Mouse (Mus musculus) embryonic facial prominence, embryonic 15.5 days (tissue): ENCODE measurements around the gene Olfr1350. TPM values are rescaled to one million over a fixed set of nuclear protein-coding genes. Genes with fewer than 3 reads are reported as not detected.
"Not testable (repeated sequence)": the region's sequence is repeated elsewhere in the genome, so short reads cannot be mapped to it uniquely, and the experiment has no call there.

ENCODE experiments used
- ATAC-seq: fragments of 200-750 bp; cut with Nextera tagmentation; 2 replicates; pipeline ENCODE4 v1.8.0; 2017; ENCODE audit warnings: low read depth, moderate TSS enrichment; ENCODE audit not compliant: insufficient number of reproducible peaks, low FRiP score, low TSS enrichment
- H3K27ac ChIP-seq: fragments of 300-500 bp; sonication (generic); replicated peaks from 2 replicates; pipeline ENCODE4 v1.5.1; 2015; ENCODE audit warnings: mild to moderate bottlenecking, inconsistent platforms
- H3K27me3 ChIP-seq: fragments of 300-500 bp; sonication (generic); 2 replicates; pipeline ENCODE4 v1.6.1; 2015; ENCODE audit warnings: inconsistent platforms
- H3K36me3 ChIP-seq: fragments of 300-500 bp; sonication (generic); 2 replicates; pipeline ENCODE4 v1.6.1; 2015; ENCODE audit warnings: mild to moderate bottlenecking, inconsistent platforms
- H3K4me1 ChIP-seq: fragments of 300-500 bp; sonication (generic); 2 replicates; pipeline ENCODE4 v1.6.1; 2015; ENCODE audit warnings: inconsistent platforms
- H3K4me2 ChIP-seq: fragments of 300-500 bp; sonication (generic); replicated peaks from 2 replicates; pipeline ENCODE4 v1.6.1; 2015; ENCODE audit warnings: mild to moderate bottlenecking, inconsistent platforms
- H3K4me3 ChIP-seq: fragments of 300-500 bp; sonication (generic); replicated peaks from 2 replicates; pipeline ENCODE4 v1.5.1; 2015; ENCODE audit warnings: mild to moderate bottlenecking, inconsistent platforms
- H3K9ac ChIP-seq: fragments of 300-500 bp; sonication (generic); 2 replicates; pipeline ENCODE4 v1.6.1; 2015; ENCODE audit warnings: inconsistent platforms
- H3K9me3 ChIP-seq: fragments of 300-500 bp; sonication (generic); replicated peaks from 2 replicates; pipeline ENCODE4 v1.6.1; 2016; ENCODE audit warnings: inconsistent platforms
- WGBS: fragments of 180-500 bp; shearing (Covaris S2); methylation state at CpG from one replicate; pipeline ENCODE4 v1.1.7; 2015; 5-methylcytosine and 5-hydroxymethylcytosine counted together
- polyA plus RNA-seq: library from polyadenylated mRNA; unstranded; fragments of >200 nt; fragmentation: Nextera tagmentation; extraction: Ambion mirVana; gene quantifications from 2 replicates; pipeline ENCODE4 v1.2.1, GENCODE M21; 2015

Olfr1350 gene
- polyA plus RNA-seq: 0.17 TPM in 1 of 2 replicates, not detected in the other

DNA sequence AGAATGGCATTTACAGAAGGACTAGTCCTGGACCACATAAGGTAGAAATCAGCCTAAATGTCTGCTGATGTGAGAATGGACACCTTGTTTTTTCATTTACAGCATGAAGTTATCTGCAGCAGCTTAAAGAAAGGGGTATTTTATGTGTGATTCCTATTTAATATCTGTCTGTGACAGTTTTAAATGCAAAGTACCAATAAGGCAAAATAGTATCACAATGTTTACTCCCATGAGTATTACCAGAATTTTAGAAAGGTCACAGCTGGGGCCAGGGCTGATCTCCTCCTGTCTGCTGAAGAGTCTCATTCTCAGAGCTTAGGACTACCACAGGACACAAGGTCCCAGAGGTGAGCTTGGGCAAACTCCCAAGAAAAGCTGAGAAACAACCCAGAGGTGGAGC is at the start of gene Olfr1350:
Gene Olfr1350, plus strand, starts transcription at position 301 of the 400 bp plus-strand sequence.
- no peak within 1 kb of the TSS for H3K9ac ChIP-seq
- H3K4me2 ChIP-seq: no peak within 1 kb of the TSS
- no peak within 1 kb of the TSS for H3K4me3 ChIP-seq
- no peaks in the 10 kb centered on the region for H3K4me1 ChIP-seq
- no peak for ATAC-seq
- no peak within 1 kb of the TSS for H3K27ac ChIP-seq
- H3K36me3 ChIP-seq: no peaks in the 10 kb centered on the region
- 0 out of 2 replicates have a peak, but pooled peaks cover 4% of the 10 kb centered on the region for H3K9me3 ChIP-seq
- no peaks in the 10 kb centered on the region for H3K27me3 ChIP-seq

DNA sequence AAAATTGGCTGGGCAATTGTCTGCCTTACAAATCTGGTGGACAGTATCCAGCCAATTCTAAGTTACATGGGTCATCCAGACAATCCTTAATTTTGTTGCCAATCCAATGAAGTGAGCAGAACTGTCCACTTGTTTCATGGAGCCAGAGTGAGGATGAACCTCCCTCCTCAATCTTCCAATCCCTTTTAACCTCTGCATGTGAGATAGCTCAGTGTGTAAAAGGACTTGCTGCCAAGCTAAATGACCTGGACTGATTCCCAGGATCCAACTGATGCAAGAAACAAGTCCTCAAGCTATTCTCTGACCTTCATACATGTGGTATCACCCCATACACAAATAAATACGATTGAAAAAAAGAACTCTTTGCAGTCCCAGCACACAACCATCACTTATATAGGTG is 43.0 kb upstream of the Olfr1350 start:
- Histone ChIP-seq H3K4me1 (no peaks in the 10 kb centered on the region), H3K36me3 (no peaks in the 10 kb centered on the region), H3K4me3 (no peak overlapping the region), H3K27me3 (no peaks in the 10 kb centered on the region), H3K4me2 (no peak overlapping the region), H3K9me3 (peaks cover 14% of the 10 kb centered on the region; the same call in 1 of the 2 replicates), H3K9ac (no peak overlapping the region), H3K27ac (no peak overlapping the region)
- ATAC-seq: no peak
- WGBS: 20% methylated on average over 1 of the region's 1 CpGs

DNA sequence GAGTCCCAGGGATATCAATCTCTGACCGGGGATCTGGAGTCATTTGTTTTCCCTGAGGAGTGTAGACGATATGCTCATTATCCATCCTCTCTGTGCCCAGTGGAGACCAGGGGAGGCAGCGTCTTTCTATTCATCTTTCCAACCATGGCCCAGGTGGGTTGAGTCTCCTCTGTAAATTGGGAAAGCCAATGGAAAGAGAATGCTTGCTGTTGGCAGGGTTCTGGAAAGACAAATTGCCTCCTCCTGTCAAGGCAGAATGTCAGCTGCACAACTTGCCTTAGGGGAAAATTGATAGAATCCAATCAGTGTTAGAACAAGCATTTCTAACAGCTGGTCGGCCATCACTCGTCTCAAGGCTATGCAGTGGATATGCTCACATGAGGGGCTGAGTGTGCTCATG is 41.8 kb upstream of the Olfr1350 start, which contains the start of gene Olfr1349:
Gene Olfr1349, minus strand, starts transcription at position 101 of the 400 bp plus-strand sequence.
- Histone ChIP-seq H3K27ac (no peak within 1 kb of the TSS), H3K9ac (no peak within 1 kb of the TSS), H3K27me3 (no peaks in the 10 kb centered on the region), H3K4me1 (no peaks in the 10 kb centered on the region), H3K9me3 (peaks cover 9% of the 10 kb centered on the region), H3K4me3 (no peak within 1 kb of the TSS), H3K36me3 (no peaks in the 10 kb centered on the region), H3K4me2 (no peak within 1 kb of the TSS)
- ATAC-seq: no peak
- WGBS: 80% methylated on average over 5 of the region's 5 CpGs

DNA sequence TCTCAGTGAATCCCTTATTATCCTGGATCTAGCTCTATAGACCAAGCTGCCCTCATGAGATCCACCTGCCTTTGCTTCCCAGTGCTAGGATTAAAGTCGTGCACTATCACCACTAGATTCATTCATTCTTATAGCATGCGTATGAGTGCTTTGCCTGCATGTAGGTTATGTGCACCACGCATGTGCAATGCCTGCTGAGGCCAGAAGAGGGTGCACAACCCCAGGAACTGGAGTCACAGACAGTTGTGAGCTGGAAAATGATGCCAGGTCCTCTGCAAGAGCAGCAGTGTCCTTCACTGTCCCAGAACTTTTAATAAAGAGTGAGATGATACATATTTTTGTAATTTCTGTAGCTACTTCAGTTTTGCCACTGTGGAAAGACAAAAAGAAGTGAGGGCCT is 39.6 kb upstream of the Olfr1350 start:
- no peaks in the 10 kb centered on the region for H3K36me3 ChIP-seq
- H3K4me2 ChIP-seq: no peak overlapping the region
- H3K9me3 ChIP-seq: peaks cover 9% of the 10 kb centered on the region
- 62% methylated on average over 3 of the region's 3 CpGs for WGBS
- H3K4me1 ChIP-seq: no peaks in the 10 kb centered on the region
- H3K27ac ChIP-seq: no peak overlapping the region
- no peak overlapping the region for H3K4me3 ChIP-seq
- H3K27me3 ChIP-seq: no peaks in the 10 kb centered on the region
- no peak for ATAC-seq
- H3K9ac ChIP-seq: no peak overlapping the region

DNA sequence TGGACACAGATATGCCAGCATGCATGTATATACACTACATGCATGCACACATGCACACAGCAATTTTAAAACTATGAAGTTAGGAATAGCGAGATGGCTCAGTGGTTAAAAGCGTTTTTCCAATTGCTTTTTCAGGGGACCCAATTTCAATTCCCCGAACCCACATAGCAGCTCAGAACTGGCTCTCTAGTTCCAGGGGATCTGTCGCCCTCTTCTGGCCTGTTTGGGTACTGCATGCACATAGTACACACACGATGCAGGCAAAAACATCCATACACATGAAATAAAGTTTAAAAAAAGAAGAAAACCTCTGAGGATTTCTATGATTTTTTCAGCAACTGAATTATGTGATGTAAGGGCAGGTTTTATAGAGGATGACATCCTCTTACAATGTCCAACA is 38.5 kb upstream of the Olfr1350 start:
- Histone ChIP-seq H3K36me3 (no peaks in the 10 kb centered on the region), H3K9me3 (peaks cover 9% of the 10 kb centered on the region), H3K4me1 (no peaks in the 10 kb centered on the region), H3K27ac (no peak overlapping the region), H3K9ac (no peak overlapping the region), H3K27me3 (no peaks in the 10 kb centered on the region), H3K4me3 (no peak overlapping the region), H3K4me2 (no peak overlapping the region)
- WGBS: 64% methylated on average over 5 of the region's 5 CpGs
- no peak for ATAC-seq

DNA sequence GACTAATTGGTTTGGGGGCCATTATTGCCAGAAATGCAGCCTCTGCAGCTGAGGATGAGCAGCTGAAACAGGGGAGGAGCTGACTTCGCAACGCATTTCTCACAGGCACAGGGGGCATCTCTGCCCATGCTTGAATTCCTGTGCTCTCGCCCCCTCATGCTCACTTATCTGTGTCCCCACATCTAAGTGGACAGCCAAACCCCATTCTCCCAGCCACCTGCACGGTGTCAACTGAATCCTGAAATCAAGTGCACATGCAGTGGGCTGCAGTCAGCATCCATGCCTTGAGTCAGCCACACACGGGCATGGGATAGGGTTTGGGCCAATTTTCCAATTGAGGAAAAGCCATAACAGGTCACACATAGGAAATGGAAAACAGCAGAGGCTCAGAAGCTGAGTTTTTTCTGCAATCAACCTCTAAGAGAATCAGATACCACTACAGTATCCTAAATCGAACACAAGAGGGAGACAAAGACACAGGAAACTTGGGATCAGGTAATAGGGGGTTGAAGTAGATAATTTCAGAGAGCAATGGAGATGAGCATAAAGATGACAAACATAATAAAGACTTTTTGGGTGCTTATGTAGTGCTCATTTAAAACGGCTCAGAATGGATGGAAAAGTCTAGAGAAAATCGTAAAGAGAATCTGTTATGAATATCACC is 21.6 kb downstream of the Olfr1350 start:
- no peaks in the 10 kb centered on the region for H3K9me3 ChIP-seq
- no peaks in the 10 kb centered on the region for H3K27me3 ChIP-seq
- H3K36me3 ChIP-seq: no peaks in the 10 kb centered on the region
- H3K9ac ChIP-seq: no peak overlapping the region
- H3K27ac ChIP-seq: no peak overlapping the region
- no peaks in the 10 kb centered on the region for H3K4me1 ChIP-seq
- H3K4me2 ChIP-seq: no peak overlapping the region
- ATAC-seq: no peak
- 49% methylated on average over 8 of the region's 8 CpGs for WGBS
- no peak overlapping the region for H3K4me3 ChIP-seq

DNA sequence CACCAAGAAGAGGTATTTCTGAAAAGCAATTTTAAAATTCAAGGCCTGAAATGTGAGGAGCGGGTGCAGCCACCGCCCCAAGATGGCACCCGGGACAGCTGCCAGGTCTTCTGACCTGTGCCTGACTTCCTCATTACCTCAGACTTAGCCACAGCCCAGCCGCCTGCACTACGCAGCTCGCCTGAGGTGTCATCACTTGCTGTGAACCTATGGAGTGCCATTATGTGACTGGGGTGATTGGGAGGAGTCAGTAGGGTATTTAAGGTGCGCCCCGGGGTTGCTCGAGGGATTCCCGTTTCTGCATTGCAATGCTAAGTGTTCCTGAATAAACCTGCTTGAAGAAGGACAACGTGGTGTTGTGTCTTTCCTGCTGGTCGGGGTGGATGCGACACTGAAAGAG is 24.1 kb downstream of the Olfr1350 start:
- not testable (repeated sequence) for ATAC-seq, H3K4me2 ChIP-seq, H3K27ac ChIP-seq, H3K4me1 ChIP-seq, H3K4me3 ChIP-seq, H3K27me3 ChIP-seq, H3K9ac ChIP-seq, H3K36me3 ChIP-seq, H3K9me3 ChIP-seq
- WGBS: 80% methylated on average over 13 of the region's 13 CpGs

DNA sequence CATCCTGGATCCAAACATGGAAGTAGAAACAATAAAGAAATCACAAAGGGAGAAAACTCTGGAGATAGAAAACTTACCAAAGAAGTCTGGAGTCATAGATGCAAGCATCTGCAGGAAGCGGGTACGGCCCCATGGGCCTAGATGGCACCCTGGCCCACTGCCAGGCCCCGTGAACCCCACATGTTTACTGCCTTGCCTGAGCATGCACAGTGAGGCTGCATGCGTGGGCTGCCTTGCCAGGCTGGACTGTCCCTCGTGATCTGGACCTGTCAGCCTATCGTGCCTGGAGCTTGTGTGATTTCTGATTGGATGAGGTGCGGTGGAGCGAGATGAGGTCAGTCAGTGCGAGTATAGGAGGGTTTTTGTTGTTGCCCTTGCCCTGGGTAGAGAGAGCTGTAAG is 38.7 kb downstream of the Olfr1350 start:
- Histone ChIP-seq H3K27ac (no peak overlapping the region), H3K9me3 (no peaks in the 10 kb centered on the region)

More for the DNA sequence above, 38.7 kb downstream of the Olfr1350 start:
- no peak overlapping the region for H3K4me2 ChIP-seq
- H3K27me3 ChIP-seq: no peaks in the 10 kb centered on the region
- no peaks in the 10 kb centered on the region for H3K4me1 ChIP-seq
- ATAC-seq: no peak
- H3K4me3 ChIP-seq: no peak overlapping the region
- 82% methylated on average over 9 of the region's 9 CpGs for WGBS
- H3K36me3 ChIP-seq: no peaks in the 10 kb centered on the region
- H3K9ac ChIP-seq: no peak overlapping the region

Other genes with a start within 250 kb of the Olfr1350 start
- 5.9 and 6.2 TPM in 2 replicates for gene Zfp583, start 233.6 kb upstream of the Olfr1350 start, polyA plus RNA-seq
- gene Gm3854, start 221.1 kb upstream of the Olfr1350 start, polyA plus RNA-seq: 1.8 and 1.9 TPM in 2 replicates
- 2.2 and 4.2 TPM in 2 replicates for gene Zfp78, start 201.6 kb upstream of the Olfr1350 start, polyA plus RNA-seq
- gene Zfp28, start 181.5 kb upstream of the Olfr1350 start, polyA plus RNA-seq: 9.5 and 10.0 TPM in 2 replicates
- 0.26 and 0.44 TPM in 2 replicates for gene Smim17, start 166.1 kb upstream of the Olfr1350 start, polyA plus RNA-seq
- not detected in 2 replicates for gene Gm20715, start 154.6 kb upstream of the Olfr1350 start, polyA plus RNA-seq
- 0.16 TPM in 1 of 2 replicates, not detected in the other for gene Olfr1344, start 126.2 kb upstream of the Olfr1350 start, polyA plus RNA-seq
- not detected in 2 replicates for gene Olfr1336, start 108.7 kb upstream of the Olfr1350 start, polyA plus RNA-seq
- gene Olfr1346, start 97.7 kb upstream of the Olfr1350 start, polyA plus RNA-seq: not detected in 2 replicates
- gene Olfr5, start 77.9 kb upstream of the Olfr1350 start, polyA plus RNA-seq: not detected in 2 replicates
- not detected in 2 replicates for gene Olfr1347, start 65.1 kb upstream of the Olfr1350 start, polyA plus RNA-seq
- not detected in 2 replicates for gene Olfr1348, start 56.1 kb upstream of the Olfr1350 start, polyA plus RNA-seq
- gene Olfr1349, start 41.9 kb upstream of the Olfr1350 start, polyA plus RNA-seq: 0.15 TPM in 1 of 2 replicates, not detected in the other
- gene Zim1, start 131.6 kb downstream of the Olfr1350 start, polyA plus RNA-seq: 14.8 and 16.5 TPM in 2 replicates
- 213 and 237 TPM in 2 replicates for gene Peg3, start 165.6 kb downstream of the Olfr1350 start, polyA plus RNA-seq
- gene Usp29, start 165.7 kb downstream of the Olfr1350 start, polyA plus RNA-seq: 9.3 and 9.9 TPM in 2 replicates